Mouse (Mus musculus): ENCODE measurements around the gene Map3k14.

DNA sequence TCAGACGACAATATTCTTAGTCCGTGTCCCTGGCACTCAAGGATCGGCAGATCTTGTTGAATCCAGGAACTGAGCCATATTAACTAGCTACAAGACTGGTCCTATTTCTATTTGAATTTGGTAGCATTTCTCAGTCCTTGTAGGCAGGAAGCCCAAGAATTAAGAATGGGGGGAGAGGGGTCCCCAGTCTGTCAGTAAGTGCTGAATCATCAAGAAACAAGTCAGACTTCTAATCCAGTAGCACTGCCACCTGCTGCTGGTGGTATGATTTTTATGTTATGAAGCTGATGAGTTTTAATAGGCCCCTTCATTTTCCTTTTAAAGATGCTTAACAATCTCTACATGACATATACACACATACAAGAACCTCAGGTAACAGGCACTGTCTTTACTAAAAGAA is 16.9 kb downstream of the Map3k14 start:
- TF ChIP-seq EP300 (IDR thresholded peaks at IDR 0.05; ENCODE audit: insufficient read depth, low read depth, low read length) = no peak
- TF ChIP-seq CTCF (IDR thresholded peaks at IDR 0.05) = no peak
